Mouse (Mus musculus) urinary bladder, adult 2 months (tissue): Measurements from ENCODE around the gene Mapk11. TPM values are rescaled to one million over a fixed set of nuclear protein-coding genes. Genes with fewer than 3 reads are reported as not detected.

Source experiments
- DNase-seq: peaks from one replicate; pipeline ENCODE4 v3.0.0; 2022; ENCODE audit warnings: low spot score
- polyA plus RNA-seq: library from polyadenylated mRNA; depleted of rRNA; stranded (reverse); fragments of >200 nt; gene quantifications from 2 replicates; pipeline ENCODE4 v1.2.3, GENCODE M21; 2012

The Mapk11 gene
- polyA plus RNA-seq, 1 experiment: 7.5 TPM

DNA sequence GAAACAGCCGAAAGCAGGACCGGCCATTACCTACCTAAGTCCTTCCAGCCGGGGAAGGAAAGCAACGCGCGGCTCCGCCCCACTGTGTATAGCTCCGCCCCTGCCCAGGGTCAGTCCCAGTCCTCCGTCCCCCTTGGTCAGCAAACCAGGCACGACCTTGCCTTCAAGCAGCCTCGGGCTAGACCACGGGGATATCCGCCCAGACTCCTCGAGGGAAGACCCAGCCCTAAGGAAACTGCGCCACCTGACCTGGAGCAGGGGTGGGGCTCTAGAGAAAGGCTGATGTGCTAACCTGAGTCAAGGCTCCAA is 24.4 kb upstream of the Mapk11 start:
- peak; percentile 54 for DNase-seq

DNA sequence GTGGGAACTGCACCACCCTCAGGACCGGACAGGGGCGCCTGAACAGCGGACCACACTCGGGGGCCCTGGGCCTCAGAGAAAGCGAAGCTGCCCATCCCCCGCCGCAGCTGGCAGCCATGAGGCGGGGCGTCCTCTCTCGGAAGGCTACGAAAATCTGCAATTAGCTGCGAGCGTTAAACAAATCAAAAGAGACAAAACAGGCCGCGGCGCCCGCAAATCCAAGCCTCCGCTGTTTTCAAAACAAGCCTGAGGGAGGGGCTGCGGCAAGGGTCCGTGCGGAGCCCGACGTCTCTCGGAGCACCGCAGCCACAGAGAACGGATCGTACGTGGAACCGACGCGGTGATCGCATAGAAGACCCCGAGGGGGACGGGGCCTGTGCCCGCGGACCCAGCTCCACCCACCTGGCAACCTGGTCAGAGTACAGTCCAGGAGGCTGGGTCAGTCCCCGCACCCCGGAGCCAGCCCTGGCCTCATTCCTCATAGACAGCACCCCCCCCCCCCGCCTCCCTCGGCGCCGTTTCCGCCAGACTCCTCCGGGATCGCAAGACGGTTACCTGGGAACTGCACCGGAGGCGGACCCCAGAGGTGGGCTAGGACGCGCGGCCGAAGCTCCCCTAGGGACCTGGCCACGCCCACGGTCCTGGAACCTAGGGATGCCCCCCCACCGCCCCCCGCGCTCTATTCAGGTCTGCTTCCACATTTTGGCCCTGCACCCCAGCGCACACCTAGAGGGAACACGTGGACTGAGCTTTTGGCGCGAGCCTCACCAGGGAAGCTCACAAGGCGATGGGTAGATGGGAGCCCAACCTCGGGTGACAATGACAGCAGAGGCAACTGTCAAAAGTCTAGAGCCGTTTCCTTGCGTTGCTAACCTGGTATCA is 23.8 kb upstream of the Mapk11 start:
- no peak for DNase-seq

DNA sequence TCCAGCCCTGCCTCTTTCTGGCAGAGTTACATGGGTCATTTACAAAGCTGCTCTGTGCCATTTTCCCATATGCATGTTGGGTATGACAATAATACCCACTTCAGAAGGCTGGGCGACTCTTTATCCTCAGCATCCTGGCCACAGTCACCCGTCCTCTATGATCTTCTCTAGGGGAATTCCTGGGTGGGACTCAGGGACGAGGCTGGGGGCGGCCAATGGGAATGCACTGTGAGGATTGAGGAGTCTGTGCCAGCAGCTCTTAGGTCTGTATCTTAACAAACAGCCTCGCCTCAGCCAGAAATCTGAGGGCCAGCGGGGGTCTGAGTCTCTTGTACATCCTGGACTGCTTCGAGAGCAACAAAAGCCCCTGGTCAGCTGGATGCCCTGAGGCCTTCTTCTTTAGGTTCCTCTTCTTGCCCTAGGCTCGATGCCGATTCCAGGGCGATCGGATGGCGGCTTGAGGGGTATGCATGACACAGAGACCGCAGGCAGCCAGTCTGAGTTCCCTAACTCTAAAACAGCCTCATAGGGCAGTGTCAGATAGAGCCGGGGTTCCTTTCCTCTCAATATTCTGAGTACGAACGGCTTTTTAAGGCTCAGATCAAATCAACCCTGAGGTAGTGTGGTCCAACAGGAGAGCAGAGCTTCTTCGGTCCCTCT is 23.0 kb upstream of the Mapk11 start:
- no peak for DNase-seq

DNA sequence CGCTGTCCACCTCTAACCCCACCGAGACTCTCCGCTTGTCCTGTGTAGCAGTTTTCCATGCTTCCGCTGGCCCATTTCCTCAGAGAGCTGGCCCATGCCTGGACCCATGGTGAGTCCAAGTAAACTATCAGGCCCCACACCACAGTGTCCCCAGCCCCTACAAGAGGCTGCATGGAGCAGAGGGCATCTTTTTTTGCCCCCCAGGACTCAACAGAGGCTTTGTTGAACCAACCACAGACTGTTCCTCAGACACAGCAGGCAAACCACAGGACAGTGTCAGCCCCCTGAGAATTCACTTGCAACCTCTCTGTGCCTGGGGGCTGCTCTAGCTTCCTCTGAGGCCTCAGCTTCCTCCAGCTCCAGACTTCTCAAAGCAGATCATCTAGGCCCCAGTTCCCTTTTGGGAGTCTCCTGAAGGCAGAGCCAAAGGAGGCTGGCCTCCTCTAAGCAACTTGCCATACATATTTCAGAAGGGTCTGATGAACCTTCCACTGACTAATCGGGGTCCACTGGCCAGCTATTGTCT is 22.2 kb upstream of the Mapk11 start:
- DNase-seq: no peak

DNA sequence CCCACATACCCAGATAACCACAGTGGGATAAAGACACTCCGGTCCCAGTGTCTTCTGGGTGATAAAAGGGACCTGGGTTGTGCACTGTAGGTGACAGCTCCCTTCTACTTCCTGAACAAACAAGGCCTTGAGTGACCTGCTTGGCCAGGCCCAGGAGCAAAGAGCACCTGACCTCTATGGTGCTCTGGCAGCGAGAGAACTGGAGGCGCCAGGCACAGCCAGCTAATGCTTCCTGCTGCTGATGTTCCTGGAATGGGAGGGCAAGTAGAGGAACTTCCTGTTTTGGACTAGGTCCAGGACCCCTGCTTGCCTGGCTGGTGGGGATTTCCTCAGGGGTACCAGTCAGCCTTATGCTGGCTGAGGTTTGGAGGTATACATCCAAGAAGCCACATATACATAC is 20.7 kb upstream of the Mapk11 start:
- no peak for DNase-seq

DNA sequence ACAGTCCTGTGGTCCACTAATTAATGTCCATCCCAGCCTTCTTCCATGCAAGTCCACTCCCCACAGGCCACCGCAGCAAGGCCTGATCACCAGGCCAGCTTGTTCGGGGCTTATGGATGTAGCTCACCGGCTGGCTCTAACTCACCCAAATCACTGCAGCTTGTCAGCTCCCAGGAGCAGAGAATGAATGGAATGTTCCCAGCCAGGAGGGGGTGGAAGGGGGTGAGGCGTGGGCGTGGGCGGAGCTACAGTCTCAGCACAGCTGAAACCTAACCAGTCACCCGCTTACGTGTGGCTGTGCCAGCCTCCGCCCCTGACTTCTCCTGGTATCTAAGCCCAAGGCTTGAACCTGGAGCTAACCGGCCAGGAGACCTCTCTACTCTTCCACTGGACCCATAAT is 20.0 kb upstream of the Mapk11 start:
- peak; percentile 58 for DNase-seq

DNA sequence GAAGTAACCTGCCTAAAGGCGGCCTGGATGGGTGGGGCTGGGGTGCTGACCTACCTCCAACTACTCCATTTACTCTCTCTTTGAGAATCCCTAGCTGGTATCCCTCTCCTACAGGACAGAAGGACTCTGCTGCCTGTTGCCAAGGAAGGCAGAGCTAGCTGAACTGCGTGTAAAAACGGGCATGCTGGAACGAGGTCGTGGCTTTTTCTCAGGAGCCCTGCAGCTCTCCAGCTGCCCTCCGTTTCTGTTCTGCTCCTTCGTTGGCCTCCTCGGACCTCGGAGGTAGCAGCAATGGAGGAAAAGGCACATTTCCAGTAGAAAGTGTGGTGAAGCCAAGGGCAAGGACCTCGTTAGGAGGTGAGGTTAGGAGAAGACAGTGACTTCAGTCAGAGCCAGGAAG is 19.5 kb upstream of the Mapk11 start:
- no peak for DNase-seq

DNA sequence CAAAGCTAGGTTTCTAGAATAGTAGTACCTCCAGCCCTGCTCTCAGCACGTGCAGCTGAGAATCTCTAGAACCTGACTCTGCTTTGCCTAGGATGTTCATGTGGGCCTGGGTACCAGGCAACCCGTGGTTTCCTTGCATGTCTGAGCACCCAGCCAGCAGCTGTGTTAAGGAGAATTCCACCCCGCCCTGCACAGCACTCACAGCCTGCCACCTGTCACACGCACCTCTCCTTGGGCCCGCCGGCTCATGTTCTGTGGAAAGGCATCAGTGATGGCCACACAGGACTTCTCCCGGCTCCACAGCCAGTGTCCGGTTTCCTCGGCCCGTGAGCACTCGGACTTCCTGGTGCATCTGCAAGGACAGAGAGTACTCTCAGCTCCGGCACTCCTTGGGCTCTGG is 16.1 kb upstream of the Mapk11 start:
- DNase-seq: no peak

DNA sequence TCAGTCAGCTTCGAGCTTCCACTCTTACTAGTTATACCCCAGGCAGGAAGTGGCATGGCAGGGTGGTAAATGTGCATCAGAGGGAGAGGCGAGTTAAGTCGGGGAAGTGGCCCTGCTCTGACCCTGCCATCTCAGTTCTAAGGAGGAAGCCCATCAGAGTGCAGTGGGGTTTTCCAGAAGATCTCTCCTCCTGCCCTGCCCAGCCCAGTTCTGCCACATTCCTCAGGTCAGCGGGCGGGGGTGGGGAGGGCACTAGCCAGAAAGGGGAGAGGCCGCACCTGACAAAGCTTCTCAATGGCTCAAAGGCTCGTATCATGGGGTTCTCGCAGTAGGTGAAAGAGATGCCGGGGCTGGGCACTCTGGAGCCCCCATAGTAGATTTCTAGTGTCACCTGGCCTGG is 12.0 kb upstream of the Mapk11 start:
- no peak for DNase-seq

DNA sequence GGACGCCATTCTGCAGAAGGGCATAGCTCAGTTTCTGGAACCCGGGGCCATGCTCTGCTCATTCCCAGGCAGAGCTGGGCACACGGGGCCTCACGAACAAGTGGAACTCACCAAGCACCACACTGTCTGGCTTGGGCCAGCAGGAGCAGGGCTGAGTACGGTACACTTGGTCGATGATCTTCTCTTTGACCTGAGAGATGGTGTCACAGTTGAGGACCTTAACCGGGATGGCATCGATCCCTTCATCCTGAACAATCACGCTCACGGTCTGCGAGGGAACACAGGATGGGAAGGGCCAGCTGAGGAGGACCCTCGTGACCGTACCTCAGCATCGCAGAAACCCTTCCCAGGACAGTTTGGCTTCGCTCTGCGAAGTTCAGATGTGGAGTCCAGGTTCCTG is 9.1 kb upstream of the Mapk11 start:
- no peak for DNase-seq

DNA sequence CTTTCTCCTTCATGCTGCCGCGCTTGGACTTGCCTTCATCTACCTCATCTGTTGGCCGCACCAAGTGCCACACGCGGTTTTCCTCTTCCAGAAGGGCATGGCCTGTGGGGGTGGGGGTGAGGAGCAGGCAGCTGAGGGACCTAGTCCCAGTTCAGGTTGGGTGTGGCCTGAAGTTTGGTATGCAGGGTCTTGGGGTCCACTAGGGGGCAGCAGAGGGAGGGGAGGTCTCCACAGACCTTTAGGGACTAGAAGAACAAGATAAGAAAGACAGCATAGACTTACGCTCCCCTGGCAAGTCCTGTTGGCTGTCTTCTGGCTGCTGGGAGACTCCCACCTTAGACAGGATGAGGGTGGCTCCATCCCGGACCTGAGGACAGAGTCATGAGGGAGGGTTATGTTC is 8.5 kb upstream of the Mapk11 start:
- no peak for DNase-seq

DNA sequence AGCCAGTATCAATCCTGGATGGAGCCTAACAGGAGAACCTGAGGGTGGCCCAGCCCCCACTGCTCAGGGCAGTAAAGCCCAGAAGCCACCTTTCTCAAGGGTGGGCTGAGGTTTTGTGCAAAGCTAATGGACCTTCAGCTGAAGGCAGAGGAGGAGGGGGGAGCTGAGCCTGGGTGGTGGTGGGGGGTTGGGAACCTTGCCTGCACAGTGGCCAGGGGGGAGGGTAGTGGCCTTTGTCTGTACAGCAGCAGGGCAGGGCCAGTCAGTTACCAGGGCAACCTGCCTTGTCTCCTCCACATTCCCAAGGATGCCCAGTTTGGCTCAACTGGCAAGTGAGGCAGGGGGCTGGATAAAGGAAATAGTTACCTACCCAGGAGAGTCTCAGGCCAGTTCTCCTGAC is 2.9 kb upstream of the Mapk11 start:
- no peak for DNase-seq

DNA sequence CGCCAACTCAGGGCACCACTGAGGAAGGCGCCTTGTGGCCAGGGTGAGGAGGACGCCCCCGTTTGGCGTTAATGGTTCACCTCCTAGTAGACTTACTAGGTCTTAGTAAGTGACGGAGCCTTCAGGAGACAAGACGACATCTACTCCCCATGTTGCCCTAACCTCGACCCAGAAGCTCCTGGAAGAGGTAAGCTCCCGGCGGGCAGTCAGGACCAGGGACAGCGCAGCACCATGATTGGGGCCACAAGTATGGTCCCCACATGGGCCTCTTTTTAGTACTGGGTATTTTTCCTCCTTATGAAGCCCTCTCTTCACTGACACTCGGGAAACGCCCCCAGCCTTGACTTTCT is 588 bp upstream of the Mapk11 start:
- no peak for DNase-seq

DNA sequence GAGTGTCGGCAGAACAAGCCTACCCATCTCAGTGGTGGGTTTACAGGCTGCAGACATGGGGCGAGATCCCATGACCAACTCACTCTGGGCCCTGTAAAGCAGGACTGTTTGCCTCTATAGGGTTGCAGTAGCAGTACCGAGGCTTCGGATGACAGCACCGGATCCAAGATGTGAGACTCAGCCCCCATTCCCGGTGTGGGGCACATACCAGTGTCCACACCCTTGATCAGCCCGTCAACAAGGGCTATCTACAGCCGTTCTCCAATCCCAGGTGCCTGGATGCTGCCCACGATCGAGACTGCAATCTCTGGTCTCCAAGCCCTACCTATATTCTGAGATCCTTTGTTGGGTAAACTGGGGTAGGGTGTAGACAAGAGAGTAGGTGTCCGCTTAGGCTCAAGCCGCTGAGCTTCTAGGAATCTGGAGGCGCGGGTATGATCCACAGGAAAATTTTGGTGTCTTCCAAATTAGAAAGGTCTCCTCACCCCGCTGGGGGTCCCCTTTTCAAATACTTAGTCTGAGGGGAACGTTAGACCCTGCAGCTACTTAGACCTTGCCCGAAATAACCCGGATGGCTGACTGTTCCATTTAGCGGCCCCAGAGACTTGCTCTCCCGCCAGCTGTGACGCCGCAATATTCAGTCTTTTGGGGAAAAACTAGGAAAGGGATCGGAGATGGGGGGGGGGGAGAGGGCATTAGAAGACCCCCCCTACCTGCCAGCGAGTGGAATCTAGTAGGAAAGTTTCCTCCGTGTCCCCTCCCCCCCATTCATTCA is 745 bp downstream of the Mapk11 start:
- DNase-seq: no peak

DNA sequence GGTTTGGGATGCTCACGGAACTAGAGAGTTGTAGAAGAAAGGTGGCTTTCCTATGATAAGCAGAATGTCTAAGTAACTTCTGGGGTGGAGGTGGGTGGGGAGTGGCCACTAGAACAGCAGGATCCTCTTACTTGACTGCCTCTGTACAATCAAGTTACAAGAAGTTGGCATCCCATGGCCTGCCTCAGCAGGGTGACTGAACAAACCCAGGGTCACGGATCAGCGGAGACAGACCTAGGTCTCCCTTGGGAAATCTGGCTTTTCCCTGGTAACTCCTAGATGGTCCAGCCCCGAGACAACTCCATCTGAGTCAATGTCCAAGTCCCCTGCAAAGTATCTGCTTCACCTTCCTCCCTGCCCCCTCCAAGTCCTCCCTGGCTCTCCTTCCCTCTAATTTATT is 1.5 kb downstream of the Mapk11 start:
- no peak for DNase-seq

DNA sequence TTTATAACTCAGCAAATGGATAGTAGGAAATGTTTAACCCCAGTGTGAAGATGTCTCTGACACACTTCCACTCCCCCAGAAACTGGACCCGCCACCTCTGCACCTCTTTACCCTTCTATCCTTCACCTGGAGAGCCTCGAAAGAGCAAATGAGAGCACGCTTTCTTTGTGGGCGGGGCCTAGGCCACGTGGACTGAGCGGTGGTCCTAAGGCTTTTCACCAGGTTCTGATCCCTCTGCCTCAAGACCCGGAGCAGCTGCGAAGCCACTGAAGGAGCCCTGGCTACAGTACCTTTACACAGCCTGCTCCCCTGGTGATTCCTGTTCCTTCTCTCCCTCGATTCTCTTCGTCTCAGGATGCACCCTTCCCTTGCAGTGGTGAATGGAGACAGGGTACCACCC is 2.0 kb downstream of the Mapk11 start:
- no peak for DNase-seq

DNA sequence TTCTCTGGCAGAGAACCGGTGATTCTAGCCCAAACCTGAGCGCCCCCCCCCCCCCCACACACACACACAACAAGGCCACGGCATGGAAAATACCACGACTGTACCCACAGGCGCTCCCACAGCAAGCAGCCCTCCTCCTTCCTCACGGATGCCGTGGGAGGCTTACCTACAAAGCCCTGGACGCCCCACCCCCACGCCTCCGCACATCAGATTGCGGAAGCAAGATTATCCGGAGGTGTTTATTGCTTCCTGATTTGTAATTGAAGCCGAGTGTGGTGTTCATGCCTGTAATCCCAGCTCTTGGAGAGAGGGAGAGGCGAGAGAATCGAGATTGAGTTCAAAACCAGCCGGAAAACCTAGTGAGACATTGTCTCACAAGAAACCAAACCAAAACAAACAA is 2.4 kb downstream of the Mapk11 start:
- DNase-seq: no peak

DNA sequence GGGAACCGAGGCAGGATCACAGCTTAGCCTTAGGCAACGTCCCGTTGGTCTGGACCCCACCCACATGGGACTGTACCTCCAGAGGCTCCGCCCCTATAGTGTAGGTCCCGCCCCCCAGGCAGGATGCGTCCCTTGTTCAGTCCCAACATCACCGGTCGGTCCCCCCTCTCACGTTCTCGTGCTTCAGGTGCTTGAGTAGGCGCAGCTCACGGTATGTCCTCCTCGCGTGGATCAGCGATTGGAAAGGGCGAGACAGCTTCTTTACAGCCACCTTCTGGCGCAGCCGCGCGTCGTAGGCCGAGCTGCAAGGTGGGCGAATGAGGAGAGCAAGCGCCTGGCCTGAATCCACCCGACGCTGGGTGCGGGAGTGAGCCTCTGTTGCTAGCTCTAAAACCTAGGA is 2.9 kb downstream of the Mapk11 start:
- DNase-seq: no peak

DNA sequence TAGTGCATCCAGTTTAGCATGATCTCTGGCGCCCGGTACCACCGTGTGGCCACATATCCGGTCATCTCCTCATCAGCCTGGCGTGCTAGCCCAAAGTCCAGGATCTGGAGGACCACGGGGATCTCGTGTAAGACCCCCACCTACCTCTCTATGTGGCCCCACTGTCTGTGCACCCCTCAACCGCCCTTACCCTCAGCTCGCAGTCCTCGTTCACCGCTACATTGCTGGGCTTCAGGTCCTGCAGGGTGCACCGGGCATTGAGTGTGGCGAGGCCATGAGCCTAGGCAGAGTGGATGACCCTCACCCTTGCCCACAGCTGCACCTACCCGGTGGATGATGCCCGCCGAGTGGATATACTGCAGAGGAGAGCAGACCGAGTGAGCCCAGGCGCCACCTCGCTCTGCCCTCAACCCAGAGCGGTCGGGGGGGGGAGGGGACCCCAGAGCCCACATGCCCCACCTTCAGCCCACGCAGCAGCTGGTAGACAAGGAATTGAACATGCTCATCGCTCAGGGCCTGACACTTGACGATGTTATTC is 3.5 kb downstream of the Mapk11 start:
- no peak for DNase-seq

DNA sequence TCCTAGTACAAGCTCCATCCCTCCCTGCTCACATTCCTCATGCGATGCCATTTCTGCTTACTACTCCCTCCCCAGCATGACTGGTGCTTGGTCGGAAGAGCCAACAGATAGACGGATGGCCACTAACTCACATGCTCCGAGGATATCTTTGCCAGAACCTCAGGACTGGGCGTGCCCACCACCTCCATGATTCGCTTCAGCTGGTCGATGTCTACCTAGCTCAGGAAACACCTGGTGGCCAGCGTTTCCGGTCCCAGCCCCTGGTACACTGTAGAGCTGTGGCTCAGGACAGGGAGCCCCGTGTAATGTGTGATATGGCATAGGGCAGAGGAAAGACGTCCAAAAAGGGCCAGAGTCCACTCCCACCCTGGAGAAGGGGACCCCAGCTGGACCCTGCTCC is 4.5 kb downstream of the Mapk11 start:
- no peak for DNase-seq

DNA sequence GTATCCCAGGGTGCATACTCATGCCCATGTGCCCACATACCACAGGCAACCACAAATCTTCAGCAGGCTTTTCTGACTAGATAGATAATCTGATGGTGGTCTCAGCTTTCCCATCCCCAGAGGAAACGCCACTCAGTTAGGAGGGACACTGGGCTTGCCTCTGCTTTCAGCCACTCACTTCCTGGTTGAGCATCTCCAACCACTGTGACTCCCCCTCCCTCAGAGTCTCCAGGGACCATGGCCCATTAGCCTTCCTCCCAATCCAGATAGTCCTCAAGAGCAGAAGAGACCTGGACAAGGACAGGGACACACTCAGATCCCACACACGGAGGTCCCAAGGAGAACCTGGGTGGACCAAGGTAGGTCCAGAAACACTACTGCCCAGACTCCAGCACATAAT is 6.3 kb downstream of the Mapk11 start:
- DNase-seq: no peak

DNA sequence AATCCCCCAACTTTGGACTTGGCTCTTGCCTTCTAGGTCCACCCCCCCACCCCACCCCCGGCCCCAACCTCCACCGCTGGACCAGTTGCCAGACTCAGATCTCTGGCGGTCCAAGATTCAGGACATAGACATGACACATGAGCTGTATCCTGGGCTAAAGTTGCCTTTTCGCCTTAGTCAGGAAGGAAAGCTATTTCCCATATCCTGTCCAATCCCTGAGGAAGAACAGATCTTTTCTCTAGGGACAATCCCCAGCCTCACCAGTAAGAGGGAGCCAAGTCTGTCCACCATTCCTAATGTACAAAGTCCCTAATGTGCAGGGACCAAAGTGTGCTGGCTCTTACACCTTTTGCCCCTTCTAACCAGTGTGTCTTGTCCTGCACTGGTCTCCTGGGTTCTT is 7.5 kb downstream of the Mapk11 start:
- DNase-seq: no peak

DNA sequence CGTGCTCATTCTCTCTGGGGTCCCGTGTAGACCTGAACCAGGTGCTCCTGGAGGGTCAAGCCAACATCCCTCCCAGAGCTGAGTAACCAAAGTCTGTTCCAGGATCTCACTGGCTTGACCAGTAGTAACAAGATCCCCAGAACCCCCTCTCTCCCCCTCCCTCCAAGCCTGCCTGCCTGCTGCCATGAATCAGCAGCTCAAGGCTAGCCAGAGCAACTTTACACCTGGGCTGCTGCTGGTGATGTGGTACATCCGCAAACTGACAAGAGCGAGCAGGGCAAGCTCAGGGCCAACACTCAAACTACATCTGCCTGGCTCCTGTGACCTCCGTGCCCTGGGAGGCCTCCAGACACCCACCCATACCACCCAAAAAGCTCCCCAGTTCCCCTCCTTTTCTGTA is 8.0 kb downstream of the Mapk11 start:
- no peak for DNase-seq
